Mouse (Mus musculus): Measurements from ENCODE around the gene Hoxc5.

Hoxc5 gene

GRCm38 (mm10) chr15:102945185-102946077, 21.8 kb upstream of the Hoxc5 start:
- no peak for DNase-seq

GRCm38 (mm10) chr15:102947276-102947675, 20.0 kb upstream of the Hoxc5 start:
- no peak for DNase-seq

GRCm38 (mm10) chr15:102948842-102949241, 18.4 kb upstream of the Hoxc5 start:
- no peak for DNase-seq

- DNase-seq = no peak
These were observed 17.5 kb upstream of the Hoxc5 start for GRCm38 (mm10) chr15:102949696-102950095.

GRCm38 (mm10) chr15:102950877-102951276, 16.4 kb upstream of the Hoxc5 start:
- DNase-seq = no peak

GRCm38 (mm10) chr15:102953561-102953960, 13.7 kb upstream of the Hoxc5 start:
- no peak for DNase-seq

- no peak for DNase-seq
These were observed 12.8 kb upstream of the Hoxc5 start, which contains the start of gene Hoxc11 for GRCm38 (mm10) chr15:102954192-102955006. Gene Hoxc11, plus strand, starts transcription at chr15:102954427.

- no peak for DNase-seq
These were observed 12.2 kb upstream of the Hoxc5 start for GRCm38 (mm10) chr15:102955007-102955382.

- DNase-seq = no peak
These were observed 11.2 kb upstream of the Hoxc5 start for GRCm38 (mm10) chr15:102955833-102956640.

- DNase-seq = no peak
These were observed 10.3 kb upstream of the Hoxc5 start for GRCm38 (mm10) chr15:102956906-102957305.

- no peak for DNase-seq
These were observed 7.5 kb upstream of the Hoxc5 start for GRCm38 (mm10) chr15:102959663-102960191.

GRCm38 (mm10) chr15:102961728-102962127, 5.5 kb upstream of the Hoxc5 start:
- no peak for DNase-seq

- no peak for DNase-seq
These were observed 4.8 kb upstream of the Hoxc5 start for GRCm38 (mm10) chr15:102962492-102962891.

GRCm38 (mm10) chr15:102963259-102963658, 4.0 kb upstream of the Hoxc5 start:
- DNase-seq = no peak

GRCm38 (mm10) chr15:102963671-102964640, 3.3 kb upstream of the Hoxc5 start:
- DNase-seq = peak; percentile 81

GRCm38 (mm10) chr15:102965003-102965891, 2.0 kb upstream of the Hoxc5 start:
- no peak for DNase-seq

GRCm38 (mm10) chr15:102965892-102966775, 1.1 kb upstream of the Hoxc5 start:
- peak; percentile 95 for DNase-seq

- no peak for DNase-seq
These were observed 399 bp upstream of the Hoxc5 start, which contains the start of gene Hoxc10 for GRCm38 (mm10) chr15:102966776-102967311. Gene Hoxc10, plus strand, starts transcription at chr15:102966796.
